Mouse (Mus musculus) stomach, postnatal 0 days (tissue): ENCODE data around the gene Ost4.

Source experiments
- CTCF ChIP-seq: IDR thresholded peaks from 2 replicates; pipeline ENCODE4 v1.5.1; 2016; ENCODE audit warnings: antibody characterized with exemption, low read depth, mild to moderate bottlenecking, moderate library complexity
- EP300 ChIP-seq: optimal IDR thresholded peaks from 2 replicates; pipeline ENCODE3; 2016; ENCODE audit warnings: antibody characterized with exemption

- no peak for TF ChIP-seq CTCF
- no peak for TF ChIP-seq EP300
Observed at GRCm38 (mm10) chr5:30954065-30954464, 46.5 kb upstream of the Ost4 start.
